Mouse (Mus musculus) cerebellum, adult 8-10 months (tissue): ENCODE data around the gene Mff.

ENCODE experiments used
- DNase-seq: peaks from one replicate; pipeline ENCODE4 v3.0.0; 2022

Mff gene

DNA sequence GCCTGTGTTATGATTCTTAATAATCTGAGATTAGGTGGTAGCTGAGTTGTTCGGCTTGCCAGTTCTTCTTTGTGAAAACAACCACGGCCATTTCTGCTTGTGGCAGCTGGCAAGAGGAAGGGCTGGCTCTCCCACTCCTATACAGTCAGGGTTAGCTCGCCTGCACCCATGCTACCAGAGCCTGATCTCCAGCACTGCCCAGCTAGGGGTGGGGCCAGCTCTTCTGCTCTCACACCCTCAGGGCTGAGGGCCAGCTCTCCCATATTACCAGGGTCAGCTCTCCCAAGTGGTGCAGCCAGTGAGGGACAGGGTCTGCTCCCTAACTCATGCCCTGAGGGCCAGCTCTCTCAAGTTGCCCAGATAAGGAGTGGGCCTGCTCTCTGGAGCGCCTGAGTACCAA lies 47.7 kb downstream of the Mff start:
- no peak for DNase-seq

DNA sequence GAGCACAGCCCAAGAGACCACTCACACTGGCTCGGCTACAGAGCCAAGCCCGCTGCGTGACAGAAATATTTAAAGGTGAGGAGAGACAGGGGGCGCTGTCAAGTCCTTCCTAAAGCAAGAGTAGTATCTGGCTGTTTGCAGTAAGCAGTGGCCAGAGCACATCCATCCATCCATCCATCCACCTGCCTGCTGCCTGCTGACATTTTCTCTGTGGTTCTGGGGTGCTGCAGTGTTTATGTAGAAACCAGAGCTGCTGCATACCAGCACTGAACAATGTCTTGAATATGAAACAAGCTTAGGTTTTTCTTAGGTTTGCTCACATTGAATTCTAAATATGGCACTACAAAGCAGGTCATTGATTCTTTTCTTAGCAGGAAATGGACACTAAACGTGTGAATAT lies 48.5 kb downstream of the Mff start:
- DNase-seq = no peak

DNA sequence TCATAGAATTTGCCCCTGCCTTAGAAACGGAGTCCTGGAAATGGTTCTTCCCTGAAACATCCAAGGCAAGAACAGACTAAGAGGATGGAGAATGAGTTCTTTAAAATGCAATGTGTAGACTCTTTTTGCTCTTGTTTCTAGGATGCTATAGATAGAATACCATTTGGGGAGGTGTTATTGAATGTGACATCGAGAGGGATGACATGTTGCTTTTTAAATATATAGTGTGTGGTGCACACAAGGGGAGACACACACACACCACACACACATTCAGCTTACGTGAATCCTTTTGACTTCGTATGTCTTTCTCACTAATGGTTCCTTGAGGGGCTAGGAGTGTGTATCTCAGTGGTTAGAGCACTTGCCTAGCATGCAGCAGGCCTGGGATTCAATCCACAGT lies 50.6 kb downstream of the Mff start:
- DNase-seq = no peak

DNA sequence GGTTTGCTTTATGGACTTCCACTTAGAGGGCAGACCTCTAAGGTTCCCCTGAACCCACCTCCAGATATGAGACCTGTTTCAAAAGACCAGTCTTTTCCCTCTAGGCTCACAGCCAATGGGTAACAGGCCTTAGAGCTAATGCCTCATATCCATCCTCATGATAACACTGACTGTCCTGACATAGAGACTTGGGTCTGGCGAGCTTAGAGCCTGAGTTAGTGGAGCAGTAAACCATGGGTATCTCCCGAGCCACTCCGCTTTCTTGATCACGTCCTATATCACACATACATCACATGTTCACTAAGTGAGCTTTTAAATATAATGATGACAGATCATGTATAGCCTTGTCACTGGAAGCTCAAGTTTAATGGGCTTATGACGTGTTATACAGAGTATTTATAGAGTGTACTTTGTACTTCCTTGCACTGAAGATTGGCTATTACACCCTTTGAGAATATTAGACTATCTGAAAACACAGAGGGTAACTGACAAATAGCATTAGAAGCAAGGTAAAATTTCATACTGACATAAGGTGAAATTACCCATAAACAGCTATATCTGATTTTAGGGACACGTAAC lies 54.8 kb downstream of the Mff start:
- no peak for DNase-seq

DNA sequence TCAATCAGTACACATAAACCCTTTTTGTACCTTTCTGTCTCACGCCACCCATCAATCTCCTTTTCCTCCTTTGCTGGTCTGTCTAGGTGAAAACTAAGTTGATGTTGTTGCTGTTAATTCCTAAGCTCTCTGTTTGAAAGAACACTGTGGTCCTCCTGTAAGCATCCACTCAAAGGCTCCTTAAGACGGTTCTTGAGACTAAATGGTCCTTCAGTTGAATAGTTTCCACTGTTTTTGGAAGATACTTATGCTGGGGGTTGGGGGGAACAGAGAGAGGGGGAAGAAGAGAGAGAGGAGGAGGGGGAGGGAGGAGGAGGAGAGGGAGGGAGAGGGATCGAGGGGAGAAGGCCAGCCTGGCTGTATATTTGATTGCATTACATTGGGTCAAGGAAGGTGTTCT lies 58.9 kb downstream of the Mff start:
- no peak for DNase-seq

DNA sequence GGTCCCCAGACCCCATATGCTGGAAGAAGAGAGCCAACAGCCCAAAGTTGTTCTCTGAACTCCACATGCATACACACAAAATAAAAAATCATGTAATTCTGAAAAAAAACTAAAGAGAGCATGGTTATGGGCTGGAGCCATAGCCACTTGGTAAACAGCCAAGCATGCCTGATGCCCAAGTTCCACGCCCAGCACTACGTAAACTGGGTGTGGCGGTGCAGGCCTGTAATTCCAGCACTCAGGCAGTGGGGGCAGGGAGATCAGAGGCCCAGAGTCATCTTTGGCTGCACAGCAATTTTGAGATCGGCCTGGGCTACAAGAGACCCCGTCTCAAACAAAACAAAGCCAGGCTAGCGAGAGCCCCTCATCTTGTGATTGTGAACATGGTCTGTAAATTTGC lies 60.9 kb downstream of the Mff start:
- DNase-seq = no peak

DNA sequence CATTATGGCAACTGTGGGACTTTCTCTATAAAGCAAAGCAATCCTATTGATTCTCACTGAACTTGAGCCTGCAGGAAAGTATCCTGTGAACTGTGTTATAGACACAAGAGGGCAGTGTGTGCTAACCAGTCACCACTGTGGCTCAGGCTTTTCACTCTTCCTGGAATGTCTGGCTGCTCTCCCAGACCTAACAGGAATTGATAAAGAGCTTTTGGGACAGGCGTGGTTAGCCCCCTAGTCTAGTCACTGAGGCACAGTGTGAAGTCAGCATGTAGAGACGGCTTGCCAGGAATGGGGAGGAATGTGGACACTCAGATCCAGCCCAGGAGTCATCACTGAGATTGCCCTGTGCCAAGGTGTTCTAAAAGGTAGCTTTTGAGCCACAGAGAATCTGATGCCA lies 62.7 kb downstream of the Mff start:
- peak; percentile 27 for DNase-seq

DNA sequence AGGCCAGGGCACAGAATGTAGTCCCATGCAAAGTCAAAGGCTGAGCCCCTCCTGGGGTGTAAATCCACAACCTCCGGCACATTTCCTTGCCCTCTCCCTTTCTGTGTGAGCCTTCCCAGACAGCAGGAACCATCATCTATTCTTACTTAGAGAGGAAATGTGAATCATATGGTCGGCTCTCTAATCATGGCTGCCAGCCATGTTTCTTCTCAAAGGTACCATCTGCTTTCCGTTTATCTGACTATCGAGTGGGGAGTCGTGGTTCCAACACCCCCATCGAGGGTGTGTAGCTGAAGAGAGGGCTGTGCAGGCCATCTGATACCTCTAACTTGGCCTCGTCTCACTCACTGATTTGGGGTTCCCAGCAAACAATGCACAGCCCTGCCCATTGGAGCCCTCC lies 63.4 kb downstream of the Mff start:
- no peak for DNase-seq

DNA sequence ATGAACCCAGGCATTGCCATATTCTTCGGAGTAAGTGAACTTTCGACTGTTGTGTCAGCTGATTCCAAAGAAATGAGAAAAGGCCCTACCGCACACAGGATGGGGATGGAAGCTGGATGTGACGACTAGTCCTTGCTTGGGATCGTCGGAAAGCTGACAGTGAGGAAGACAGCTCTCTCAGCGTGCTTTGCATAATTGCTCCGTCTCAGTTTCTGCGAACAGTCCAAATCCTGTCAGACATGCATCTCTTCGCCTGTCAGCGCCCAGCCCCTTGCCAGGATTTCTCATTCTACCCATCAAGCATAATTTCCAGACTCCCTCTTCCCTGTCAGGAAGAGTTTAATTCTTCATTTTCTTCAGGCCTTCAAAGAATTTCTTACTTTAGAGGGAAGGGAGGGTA lies 66.4 kb downstream of the Mff start:
- no peak for DNase-seq

DNA sequence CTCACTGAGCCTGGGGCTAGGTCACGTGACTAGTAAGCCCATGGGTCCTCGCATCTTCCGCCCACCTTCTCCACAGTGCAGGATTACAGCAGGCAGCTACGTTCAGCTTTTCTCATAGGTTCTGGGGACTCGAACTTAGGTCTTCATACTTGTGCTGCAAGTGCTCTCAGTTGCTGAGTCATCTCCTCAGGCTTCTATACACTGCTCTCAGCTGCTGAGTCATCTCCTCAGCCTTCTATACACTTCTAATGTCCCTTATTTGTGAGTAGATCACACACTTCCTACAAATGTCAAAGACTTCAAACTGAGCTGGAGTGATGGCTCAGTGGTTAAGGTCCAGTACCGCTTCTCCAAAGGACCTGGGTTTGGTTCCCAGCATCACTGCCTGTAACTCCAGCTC lies 67.5 kb downstream of the Mff start:
- DNase-seq = no peak

DNA sequence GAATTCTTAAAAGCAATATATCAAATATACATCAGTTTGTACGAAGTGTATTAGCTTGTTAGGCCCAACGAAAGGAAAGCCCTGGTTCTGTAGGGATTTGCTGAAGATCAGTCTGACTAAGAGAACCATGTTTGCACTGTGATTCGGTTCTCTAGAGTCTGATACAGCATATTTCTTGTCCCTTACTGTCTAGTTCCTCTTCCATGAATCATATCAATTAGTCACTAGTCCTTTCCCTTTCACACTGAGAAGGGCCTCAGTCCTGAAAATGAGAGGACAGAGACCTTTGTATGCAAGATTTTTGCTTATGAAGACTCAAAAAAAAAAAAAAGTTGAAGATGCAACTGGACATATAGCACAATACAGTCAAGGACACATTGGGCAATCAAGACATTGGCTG lies 68.4 kb downstream of the Mff start:
- no peak for DNase-seq

DNA sequence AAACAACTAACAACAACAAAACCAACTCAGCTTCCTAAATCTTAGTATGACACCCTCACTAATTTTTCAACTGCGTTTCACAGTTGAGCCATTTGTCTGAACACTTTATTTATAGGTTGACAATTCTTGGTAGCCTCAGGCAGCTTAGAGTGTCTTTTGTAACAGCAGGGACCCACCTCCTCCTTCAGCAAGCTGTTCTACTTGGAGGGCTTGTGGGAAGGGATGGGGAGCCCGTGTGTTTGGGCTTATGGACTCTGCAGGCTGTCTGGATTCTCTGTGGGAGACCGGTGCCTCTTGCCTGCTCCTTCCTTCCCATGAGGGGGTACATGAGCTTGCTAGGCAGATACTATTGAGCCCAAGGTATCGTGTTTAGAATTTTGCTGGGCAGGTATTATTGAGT lies 69.3 kb downstream of the Mff start:
- no peak for DNase-seq

DNA sequence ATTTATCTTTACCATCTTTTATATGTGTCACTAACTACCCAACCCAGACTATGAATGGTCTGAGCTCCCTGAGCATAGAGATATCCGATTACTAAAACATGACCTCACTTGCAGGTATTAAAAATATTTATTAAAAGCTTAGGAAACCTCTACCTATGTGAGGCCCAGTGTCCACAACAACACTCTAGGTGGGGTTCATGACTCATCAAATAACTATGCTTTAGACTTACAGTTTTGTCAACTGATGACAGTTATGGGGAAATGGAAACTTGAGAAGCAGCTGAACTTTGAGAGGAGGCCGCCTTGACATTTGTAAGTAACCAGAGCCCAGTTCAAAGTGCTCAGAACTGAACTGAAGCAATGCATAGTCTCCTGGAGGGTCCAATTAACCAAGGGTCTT lies 70.5 kb downstream of the Mff start:
- no peak for DNase-seq

DNA sequence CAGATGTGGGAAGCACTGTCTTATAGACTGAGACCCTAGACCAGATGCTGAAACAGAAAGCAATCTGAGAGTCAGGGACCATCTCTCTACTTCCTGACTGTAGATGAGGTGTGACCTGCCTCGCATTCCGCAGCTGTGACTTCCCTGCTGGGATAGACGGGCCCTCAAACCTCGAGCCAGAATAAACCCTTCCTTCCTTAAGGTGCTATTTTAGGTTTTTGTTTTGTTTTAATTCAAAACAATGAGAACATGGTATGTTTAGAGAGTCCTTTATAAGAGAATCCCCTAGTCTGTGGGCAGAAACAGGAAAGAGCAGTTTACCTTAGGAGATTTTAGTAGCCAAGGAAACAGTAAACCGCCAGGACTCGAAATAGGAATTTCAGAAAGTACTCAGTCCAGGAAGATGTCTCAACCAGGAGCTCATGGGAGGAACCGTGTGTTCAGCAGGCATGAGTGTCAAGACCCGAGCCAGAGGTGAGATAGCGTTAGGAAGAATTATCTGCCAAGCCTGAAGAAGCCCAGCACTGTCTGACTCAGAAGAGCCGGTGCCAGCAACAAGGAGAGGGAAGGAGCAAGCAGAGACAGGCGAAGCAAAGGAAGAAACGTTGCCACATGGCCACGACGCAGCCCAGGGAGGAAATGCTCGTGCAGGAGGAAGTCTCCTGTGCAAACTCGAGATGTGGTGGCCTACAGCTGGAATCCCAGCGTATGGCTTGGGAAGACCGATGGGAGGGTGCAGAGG lies 71.2 kb downstream of the Mff start:
- no peak for DNase-seq

DNA sequence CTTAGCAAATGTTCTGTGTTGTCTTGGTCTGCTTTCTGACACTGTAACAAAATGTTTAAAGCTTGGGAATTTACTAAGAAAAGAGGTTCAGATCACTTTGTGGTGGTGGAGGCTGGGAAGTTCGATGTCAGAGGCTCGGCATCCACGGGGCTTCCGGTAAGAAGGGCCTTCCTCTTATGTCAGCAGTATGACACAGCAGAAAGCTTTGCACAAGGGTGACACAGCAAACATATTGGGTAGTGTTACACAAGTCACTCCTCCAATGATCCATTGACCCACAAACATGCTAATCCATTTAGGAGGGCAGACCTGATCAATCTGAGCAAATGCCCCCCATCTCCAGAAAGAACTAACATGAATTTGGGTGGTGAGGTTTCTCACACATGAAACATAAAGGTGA lies 72.4 kb downstream of the Mff start:
- no peak for DNase-seq

DNA sequence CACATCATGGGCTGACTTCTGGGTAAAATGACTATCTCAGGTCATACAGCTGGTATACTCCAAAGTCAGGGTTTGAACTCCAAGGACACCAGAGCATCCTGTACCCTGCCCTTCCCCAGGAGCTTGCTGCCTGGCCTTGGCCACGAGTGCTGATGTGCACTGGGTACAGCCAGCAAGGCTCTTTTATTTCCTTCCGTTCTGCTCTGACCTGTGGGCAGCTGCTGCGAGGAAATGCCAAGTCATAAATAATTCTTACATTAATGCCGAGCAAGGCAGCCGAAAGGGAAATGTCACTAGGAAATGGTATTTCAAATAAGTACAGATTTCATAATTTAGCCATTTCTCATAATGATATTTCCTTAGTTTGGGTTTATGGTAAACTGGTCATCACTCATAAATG lies 73.6 kb downstream of the Mff start:
- no peak for DNase-seq

DNA sequence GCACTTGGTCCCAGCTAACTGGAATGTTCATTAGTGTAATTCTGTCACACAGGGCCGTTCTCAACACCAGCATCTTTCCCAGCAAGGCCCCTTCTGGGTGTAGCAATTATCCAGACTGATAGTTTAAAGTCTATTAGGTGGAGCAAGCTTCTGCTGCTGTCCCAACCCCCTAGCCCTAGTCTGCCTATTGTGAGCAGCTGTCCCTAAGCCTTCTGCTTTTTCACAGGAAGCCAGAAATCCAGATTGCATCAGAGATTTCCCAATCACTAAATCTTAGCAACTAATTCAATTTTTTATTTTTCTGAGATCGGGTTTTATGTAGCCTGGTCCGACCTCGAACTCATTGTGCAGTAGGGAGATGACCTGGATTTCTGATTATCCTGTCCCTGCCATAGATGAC lies 74.2 kb downstream of the Mff start:
- no peak for DNase-seq

DNA sequence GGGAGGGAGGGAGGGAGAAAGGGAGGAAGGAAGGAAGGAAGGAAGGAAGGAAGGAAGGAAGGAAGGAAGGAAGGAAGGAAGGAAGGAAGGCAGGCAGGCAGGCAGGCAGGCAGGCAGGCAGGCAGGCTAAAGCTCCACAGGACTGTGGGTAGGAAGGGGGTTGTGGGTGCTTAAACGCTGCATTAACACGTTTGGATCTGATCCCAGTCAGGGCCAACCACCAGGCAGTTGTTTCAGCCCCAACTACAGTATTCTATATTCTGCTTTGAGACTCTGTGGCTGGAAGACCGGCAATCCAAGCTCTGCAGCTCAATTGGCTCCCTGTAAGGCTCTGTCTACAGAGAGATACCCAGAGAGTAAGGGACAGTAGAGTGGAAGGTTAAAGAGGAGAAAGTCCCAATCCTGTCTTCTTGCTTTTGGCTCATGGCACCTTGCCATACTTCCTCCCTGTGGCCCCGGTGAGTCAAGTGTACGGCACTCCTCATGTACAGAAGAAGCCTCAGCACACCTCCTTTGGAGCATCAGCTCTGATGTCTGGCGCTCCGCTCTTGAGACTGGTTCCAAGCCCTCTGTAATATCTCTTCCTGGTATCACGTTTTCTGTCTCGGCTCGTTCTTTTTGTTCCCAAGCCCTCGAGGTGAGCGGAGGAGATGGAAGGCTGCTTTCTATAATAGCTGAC lies 76.6 kb downstream of the Mff start:
- no peak for DNase-seq
